Mouse (Mus musculus) ES-Bruce4 (cell line): Measurements from ENCODE around the gene Sult1e1.

Experiments
- CTCF ChIP-seq: IDR thresholded peaks from one replicate; pipeline ENCODE4 v1.8.1; 2011; ENCODE audit warnings: low read depth, low read length
- POLR2A ChIP-seq: IDR thresholded peaks from one replicate; pipeline ENCODE4 v1.8.1; 2011; ENCODE audit warnings: low read length; ENCODE audit not compliant: insufficient read depth

DNA sequence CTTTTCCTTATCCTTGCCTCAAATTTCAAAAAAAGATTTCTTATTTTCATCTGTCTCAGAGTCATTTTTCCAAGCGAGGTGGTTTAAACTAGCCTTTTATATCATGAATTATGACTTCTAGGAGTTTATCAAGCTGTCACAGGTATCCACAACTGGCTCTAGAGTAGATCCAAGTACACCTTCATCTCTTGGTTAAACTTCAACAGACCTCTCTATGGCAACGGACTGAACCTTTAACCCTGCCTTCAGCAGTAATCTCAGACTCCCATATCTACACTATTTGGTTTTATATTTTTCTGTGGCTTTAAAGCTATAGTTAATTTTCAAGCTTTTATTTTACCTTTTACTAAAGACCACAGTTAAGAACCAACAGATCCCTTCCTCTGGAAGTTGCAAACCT lies 59.1 kb downstream of the Sult1e1 start:
- TF ChIP-seq CTCF, result no peak
- TF ChIP-seq POLR2A, result no peak
